16 mouse cellular contexts compared by ENCODE assay signal in genomic region chr9:42927498-42927897, GRCm38 (mm10). TPM values are rescaled to one million over a fixed set of nuclear protein-coding genes. Genes with fewer than 3 reads are reported as not detected.
DNase-seq lines count a peak whose midpoint lies in the region; ATAC-seq lines count a peak whose summit lies in the region.
"Had no signal": no experiment of that assay in that cellular context is flagged by ENCODE, and none has a peak within 500 bp of the region (broad histone marks: within the 10 kb centered on the region; RNA-seq: fewer than 3 reads in every experiment).

No protein-coding gene starts in this region.

- H3K27ac ChIP-seq in hindbrain, embryonic 14.5 days, result no peak overlapping the region
- H3K27ac ChIP-seq in hindbrain, embryonic 10.5 days, result no peak overlapping the region
- no peak overlapping the region for H3K27ac ChIP-seq in midbrain, embryonic 11.5 days (ENCODE audit: low read depth, low read length)
- H3K27ac ChIP-seq: embryonic facial prominence, embryonic 15.5 days had no signal

- H3K4me3 ChIP-seq in hindbrain, embryonic 14.5 days (replicated peaks; ENCODE audit: low read length), result no peak overlapping the region
- H3K4me3 ChIP-seq in hindbrain, embryonic 10.5 days, result no peak overlapping the region
- no peak overlapping the region for H3K4me3 ChIP-seq in midbrain, embryonic 11.5 days (ENCODE audit: low read depth, low read length)
- H3K4me3 ChIP-seq: embryonic facial prominence, embryonic 15.5 days had no signal

- no peaks in the 10 kb centered on the region for H3K9me3 ChIP-seq in hindbrain, embryonic 14.5 days (ENCODE audit: control insufficient read depth, low read length)
- no peaks in the 10 kb centered on the region for H3K9me3 ChIP-seq in hindbrain, embryonic 10.5 days
- no peaks in the 10 kb centered on the region for H3K9me3 ChIP-seq in midbrain, embryonic 11.5 days (ENCODE audit: control insufficient read depth, low read length)
- H3K9me3 ChIP-seq: embryonic facial prominence, embryonic 15.5 days had no signal

- peak; percentile 53; the same call in 1 of the 2 replicates for ATAC-seq in hindbrain, embryonic 14.5 days (ENCODE audit: low FRiP score)
- no peak for ATAC-seq in megakaryocyte progenitor cell, adult 5-6 weeks (replicated peaks; ENCODE audit: poor library complexity)
- ATAC-seq in midbrain, embryonic 11.5 days (ENCODE audit: low FRiP score), result no peak
- ATAC-seq: Patski had no signal

- H3K9ac ChIP-seq in hindbrain, embryonic 14.5 days, result no peak overlapping the region
- H3K9ac ChIP-seq in midbrain, embryonic 11.5 days (ENCODE audit: low read length), result no peak overlapping the region
- H3K9ac ChIP-seq: embryonic facial prominence, embryonic 15.5 days had no signal

- no peaks in the 10 kb centered on the region for H3K36me3 ChIP-seq in hindbrain, embryonic 14.5 days (replicated peaks; ENCODE audit: control insufficient read depth, insufficient read depth)
- H3K36me3 ChIP-seq in hindbrain, embryonic 10.5 days, result no peaks in the 10 kb centered on the region
- no peaks in the 10 kb centered on the region for H3K36me3 ChIP-seq in midbrain, embryonic 11.5 days (ENCODE audit: control insufficient read depth, insufficient read depth, low read length)
- H3K36me3 ChIP-seq: embryonic facial prominence, embryonic 15.5 days had no signal

- H3K4me2 ChIP-seq in hindbrain, embryonic 14.5 days (replicated peaks), result no peak overlapping the region
- H3K4me2 ChIP-seq in midbrain, embryonic 11.5 days, result no peak overlapping the region
- H3K4me2 ChIP-seq: embryonic facial prominence, embryonic 15.5 days had no signal

- DNase-seq in hindbrain, embryonic 14.5 days (ENCODE audit: low spot score), result no peak
- DNase-seq in hindbrain, embryonic 10.5 days (ENCODE audit: low spot score), result no peak
- DNase-seq in MN1 (ENCODE audit: low spot score), result peak; percentile 25
- peak; percentile 54 for DNase-seq in embryo, embryonic 11 days
- peak; percentile 54 for DNase-seq in mesoderm, embryonic 11.5 days (ENCODE audit: low read depth, low spot score)
- no peak for DNase-seq in midbrain, embryonic 11.5 days (ENCODE audit: low spot score, missing footprints)
- no peak for DNase-seq in frontal cortex, postnatal 14 days (ENCODE audit: low spot score in 2 of 2)
- DNase-seq: adrenal gland, postnatal 14 days; cerebellum, adult 11-12 months; heart, adult 18-20 months; liver; midbrain, embryonic 14.5 days; thymus, adult 2 months had no signal

- 0 out of 2 replicates have a peak, but pooled peaks cover 3% of the 10 kb centered on the region for H3K4me1 ChIP-seq in hindbrain, embryonic 14.5 days (replicated peaks; ENCODE audit: control insufficient read depth, insufficient read depth, low read length)
- peaks cover 26% of the 10 kb centered on the region for H3K4me1 ChIP-seq in hindbrain, embryonic 10.5 days (replicated peaks)
- H3K4me1 ChIP-seq in midbrain, embryonic 11.5 days (ENCODE audit: control insufficient read depth, insufficient read depth, low read length), result no peaks in the 10 kb centered on the region
- H3K4me1 ChIP-seq: embryonic facial prominence, embryonic 15.5 days had no signal

- H3K27me3 ChIP-seq in hindbrain, embryonic 14.5 days (ENCODE audit: control insufficient read depth, insufficient read depth, low read length), result no peaks in the 10 kb centered on the region
- H3K27me3 ChIP-seq in hindbrain, embryonic 10.5 days (ENCODE audit: insufficient read depth, poor library complexity, severe bottlenecking), result peaks cover 16% of the 10 kb centered on the region; the same call in 1 of the 2 replicates
- H3K27me3 ChIP-seq in midbrain, embryonic 11.5 days (ENCODE audit: control insufficient read depth, insufficient read depth, low read length), result no peaks in the 10 kb centered on the region; the same call in 1 of the 2 replicates

- 66% methylated on average over 10 of the region's 10 CpGs for WGBS in hindbrain, embryonic 14.5 days
- WGBS in hindbrain, embryonic 10.5 days, result 81% methylated on average over 10 of the region's 10 CpGs
- whole genome bisulfite sequencing in midbrain, embryonic 11.5 days, result 75% methylated on average over 10 of the region's 10 CpGs

RNA-seq across cellular contexts. Expression of gene Grik4, which starts 16.8 kb away (rescaled TPM):
- 5.1 and 5.8 TPM in 2 replicates for polyA plus RNA-seq in hindbrain, embryonic 14.5 days (2014; fragmentation: Nextera tagmentation; extraction: Ambion mirVana)
- polyA plus RNA-seq in hindbrain, embryonic 10.5 days (2016; fragmentation: Nextera tagmentation; extraction: Ambion mirVana), result 1.5 and 2.9 TPM in 2 replicates
- total RNA-seq in megakaryocyte progenitor cell, adult 5-6 weeks (2015), result not detected in 2 replicates
- total RNA-seq in megakaryocyte progenitor cell, adult 5-6 weeks (2017), result not detected in 2 replicates
- polyA plus RNA-seq in midbrain, embryonic 11.5 days (2014; fragmentation: Nextera tagmentation; extraction: Ambion mirVana), result 1.2 TPM in 2 replicates

Comparison
In these comparisons a context has a peak if more than half of its experiments do, and no peak if none do; other contexts are left out.
1. DNase-seq: peak in MN1 (single experiment), embryo, embryonic 11 days (single experiment) and mesoderm, embryonic 11.5 days (single experiment); none in hindbrain, embryonic 14.5 days (single experiment), hindbrain, embryonic 10.5 days (single experiment), midbrain, embryonic 11.5 days (single experiment) and frontal cortex, postnatal 14 days (0 of 2).